Mouse (Mus musculus): Measurements from ENCODE around the gene Adk. TPM values are rescaled to one million over a fixed set of nuclear protein-coding genes. Genes with fewer than 3 reads are reported as not detected.

The Adk gene
- 71.9 and 82.3 TPM in 2 replicates for polyA plus RNA-seq (2015; fragmentation: Nextera tagmentation; extraction: Ambion mirVana)

- 0% methylated on average over 45 of the region's 48 CpGs for WGBS
- peaks cover 11% of the 10 kb centered on the region for H3K4me1 ChIP-seq (replicated peaks; ENCODE audit: control insufficient read depth, insufficient read depth, low read length)
- H3K9ac ChIP-seq (replicated peaks; ENCODE audit: low read depth, low read length) = peak within 1 kb of the TSS; percentile 83
- H3K9me3 ChIP-seq (ENCODE audit: control insufficient read depth, low read length) = no peaks in the 10 kb centered on the region
- no peaks in the 10 kb centered on the region for H3K27me3 ChIP-seq (replicated peaks; ENCODE audit: control insufficient read depth, insufficient read depth, low read length)
- peak within 1 kb of the TSS; percentile 89 for H3K4me2 ChIP-seq (ENCODE audit: low read length)
- peak; percentile 97 for ATAC-seq
- no peaks in the 10 kb centered on the region for H3K36me3 ChIP-seq (ENCODE audit: control insufficient read depth, insufficient read depth)
- H3K27ac ChIP-seq (ENCODE audit: low read length) = peak within 1 kb of the TSS; percentile 83
- peak within 1 kb of the TSS; percentile 80 for H3K4me3 ChIP-seq (replicated peaks; ENCODE audit: low read length)
These were observed at the start of gene Adk, which contains the start of gene Ap3m1 for GRCm38 (mm10) chr14:21052112-21052780. Gene Adk (plus strand): TSS chr14:21052574. Gene Ap3m1 (minus strand): TSS chr14:21052508.

- Histone ChIP-seq H3K9ac (replicated peaks; ENCODE audit: low read depth, low read length) (no peak overlapping the region), H3K4me2 (ENCODE audit: low read length) (no peak overlapping the region), H3K9me3 (ENCODE audit: control insufficient read depth, low read length) (no peaks in the 10 kb centered on the region), H3K4me1 (replicated peaks; ENCODE audit: control insufficient read depth, insufficient read depth, low read length) (no peaks in the 10 kb centered on the region), H3K27ac (ENCODE audit: low read length) (no peak overlapping the region), H3K4me3 (replicated peaks; ENCODE audit: low read length) (no peak overlapping the region), H3K36me3 (ENCODE audit: control insufficient read depth, insufficient read depth) (no peaks in the 10 kb centered on the region; the same call in 1 of the 2 replicates), H3K27me3 (replicated peaks; ENCODE audit: control insufficient read depth, insufficient read depth, low read length) (no peaks in the 10 kb centered on the region)
- ATAC-seq = no peak
- 90% methylated on average over 5 of the region's 5 CpGs for WGBS
These were observed 38.5 kb upstream of the Adk start for GRCm38 (mm10) chr14:21013800-21014334.

- Histone ChIP-seq H3K9me3 (ENCODE audit: control insufficient read depth, low read length) (no peaks in the 10 kb centered on the region), H3K27me3 (replicated peaks; ENCODE audit: control insufficient read depth, insufficient read depth, low read length) (no peaks in the 10 kb centered on the region), H3K9ac (replicated peaks; ENCODE audit: low read depth, low read length) (no peak overlapping the region), H3K4me2 (ENCODE audit: low read length) (no peak overlapping the region), H3K4me3 (replicated peaks; ENCODE audit: low read length) (no peak overlapping the region), H3K36me3 (ENCODE audit: control insufficient read depth, insufficient read depth) (no peaks in the 10 kb centered on the region; the same call in 1 of the 2 replicates), H3K27ac (ENCODE audit: low read length) (no peak overlapping the region), H3K4me1 (replicated peaks; ENCODE audit: control insufficient read depth, insufficient read depth, low read length) (no peaks in the 10 kb centered on the region)
- 91% methylated on average over 5 of the region's 5 CpGs for WGBS
- ATAC-seq = no peak
These were observed 34.5 kb upstream of the Adk start for GRCm38 (mm10) chr14:21017871-21018270.

- H3K9me3 ChIP-seq (ENCODE audit: control insufficient read depth, low read length) = no peaks in the 10 kb centered on the region
- peak; percentile 89 for ATAC-seq
- no peaks in the 10 kb centered on the region; the same call in 1 of the 2 replicates for H3K36me3 ChIP-seq (ENCODE audit: control insufficient read depth, insufficient read depth)
- no peak overlapping the region for H3K4me2 ChIP-seq (ENCODE audit: low read length)
- WGBS = 21% methylated on average over 3 of the region's 3 CpGs
- H3K9ac ChIP-seq (replicated peaks; ENCODE audit: low read depth, low read length) = no peak overlapping the region
- H3K27me3 ChIP-seq (replicated peaks; ENCODE audit: control insufficient read depth, insufficient read depth, low read length) = no peaks in the 10 kb centered on the region
- H3K4me3 ChIP-seq (replicated peaks; ENCODE audit: low read length) = no peak overlapping the region
- H3K27ac ChIP-seq (ENCODE audit: low read length) = no peak overlapping the region
- no peaks in the 10 kb centered on the region for H3K4me1 ChIP-seq (replicated peaks; ENCODE audit: control insufficient read depth, insufficient read depth, low read length)
These were observed 33.4 kb upstream of the Adk start for GRCm38 (mm10) chr14:21018977-21019376.

GRCm38 (mm10) chr14:21020435-21020834 is 31.9 kb upstream of the Adk start:
- no peak for ATAC-seq
- Histone ChIP-seq H3K9ac (replicated peaks; ENCODE audit: low read depth, low read length) (no peak overlapping the region), H3K27ac (ENCODE audit: low read length) (no peak overlapping the region), H3K4me1 (replicated peaks; ENCODE audit: control insufficient read depth, insufficient read depth, low read length) (no peaks in the 10 kb centered on the region), H3K9me3 (ENCODE audit: control insufficient read depth, low read length) (no peaks in the 10 kb centered on the region), H3K27me3 (replicated peaks; ENCODE audit: control insufficient read depth, insufficient read depth, low read length) (no peaks in the 10 kb centered on the region), H3K4me3 (replicated peaks; ENCODE audit: low read length) (no peak overlapping the region), H3K4me2 (ENCODE audit: low read length) (no peak overlapping the region), H3K36me3 (ENCODE audit: control insufficient read depth, insufficient read depth) (no peaks in the 10 kb centered on the region; the same call in 1 of the 2 replicates)
- WGBS = 88% methylated on average over 8 of the region's 8 CpGs

GRCm38 (mm10) chr14:21027542-21027941 is 24.8 kb upstream of the Adk start:
- H3K4me3 ChIP-seq (replicated peaks; ENCODE audit: low read length) = no peak overlapping the region
- H3K4me2 ChIP-seq (ENCODE audit: low read length) = no peak overlapping the region
- H3K4me1 ChIP-seq (replicated peaks; ENCODE audit: control insufficient read depth, insufficient read depth, low read length) = no peaks in the 10 kb centered on the region
- no peaks in the 10 kb centered on the region for H3K27me3 ChIP-seq (replicated peaks; ENCODE audit: control insufficient read depth, insufficient read depth, low read length)
- H3K9me3 ChIP-seq (ENCODE audit: control insufficient read depth, low read length) = no peaks in the 10 kb centered on the region
- no peak overlapping the region for H3K9ac ChIP-seq (replicated peaks; ENCODE audit: low read depth, low read length)
- no peak overlapping the region for H3K27ac ChIP-seq (ENCODE audit: low read length)
- no peak for ATAC-seq
- peaks cover 4% of the 10 kb centered on the region; the same call in 1 of the 2 replicates for H3K36me3 ChIP-seq (ENCODE audit: control insufficient read depth, insufficient read depth)

- Histone ChIP-seq H3K9me3 (ENCODE audit: control insufficient read depth, low read length) (no peaks in the 10 kb centered on the region), H3K36me3 (ENCODE audit: control insufficient read depth, insufficient read depth) (peaks cover 8% of the 10 kb centered on the region), H3K9ac (replicated peaks; ENCODE audit: low read depth, low read length) (no peak overlapping the region), H3K4me2 (ENCODE audit: low read length) (no peak overlapping the region), H3K27me3 (replicated peaks; ENCODE audit: control insufficient read depth, insufficient read depth, low read length) (no peaks in the 10 kb centered on the region), H3K27ac (ENCODE audit: low read length) (no peak overlapping the region), H3K4me1 (replicated peaks; ENCODE audit: control insufficient read depth, insufficient read depth, low read length) (no peaks in the 10 kb centered on the region), H3K4me3 (replicated peaks; ENCODE audit: low read length) (no peak overlapping the region)
- no peak for ATAC-seq
- 88% methylated on average over 11 of the region's 11 CpGs for WGBS
These were observed 23.2 kb upstream of the Adk start for GRCm38 (mm10) chr14:21029025-21029659.

- ATAC-seq = no peak
- WGBS = 85% methylated on average over 6 of the region's 6 CpGs
These were observed 20.4 kb upstream of the Adk start for GRCm38 (mm10) chr14:21031783-21032511.

GRCm38 (mm10) chr14:21034271-21034670 is 18.1 kb upstream of the Adk start:
- Histone ChIP-seq H3K4me1 (replicated peaks; ENCODE audit: control insufficient read depth, insufficient read depth, low read length) (no peaks in the 10 kb centered on the region), H3K36me3 (ENCODE audit: control insufficient read depth, insufficient read depth) (peaks cover 35% of the 10 kb centered on the region), H3K4me3 (replicated peaks; ENCODE audit: low read length) (no peak overlapping the region), H3K9me3 (ENCODE audit: control insufficient read depth, low read length) (no peaks in the 10 kb centered on the region), H3K4me2 (ENCODE audit: low read length) (no peak overlapping the region), H3K9ac (replicated peaks; ENCODE audit: low read depth, low read length) (no peak overlapping the region), H3K27ac (ENCODE audit: low read length) (no peak overlapping the region), H3K27me3 (replicated peaks; ENCODE audit: control insufficient read depth, insufficient read depth, low read length) (no peaks in the 10 kb centered on the region)
- 93% methylated on average over 4 of the region's 4 CpGs for WGBS
- no peak for ATAC-seq

More at GRCm38 (mm10) chr14:21031783-21032511, 20.4 kb upstream of the Adk start:
- no peaks in the 10 kb centered on the region for H3K4me1 ChIP-seq (replicated peaks; ENCODE audit: control insufficient read depth, insufficient read depth, low read length)
- no peak overlapping the region for H3K4me2 ChIP-seq (ENCODE audit: low read length)
- H3K9ac ChIP-seq (replicated peaks; ENCODE audit: low read depth, low read length) = no peak overlapping the region
- no peaks in the 10 kb centered on the region for H3K27me3 ChIP-seq (replicated peaks; ENCODE audit: control insufficient read depth, insufficient read depth, low read length)
- no peaks in the 10 kb centered on the region for H3K9me3 ChIP-seq (ENCODE audit: control insufficient read depth, low read length)
- no peak overlapping the region for H3K4me3 ChIP-seq (replicated peaks; ENCODE audit: low read length)
- H3K27ac ChIP-seq (ENCODE audit: low read length) = no peak overlapping the region
- H3K36me3 ChIP-seq (ENCODE audit: control insufficient read depth, insufficient read depth) = peaks cover 23% of the 10 kb centered on the region
